Mouse (Mus musculus) natural killer cell, adult 2 months (primary cell): ENCODE results near the gene Cd38.
"Not testable (repeated sequence)": the region's sequence is repeated elsewhere in the genome, so short reads cannot be mapped to it uniquely, and the experiment has no call there.

Source experiments
- DNase-seq, 2 experiments: peaks; one replicate each; pipeline ENCODE4 v3.0.0; 2022; ENCODE audit warnings: low spot score in 2 of 2

Gene Cd38

DNA sequence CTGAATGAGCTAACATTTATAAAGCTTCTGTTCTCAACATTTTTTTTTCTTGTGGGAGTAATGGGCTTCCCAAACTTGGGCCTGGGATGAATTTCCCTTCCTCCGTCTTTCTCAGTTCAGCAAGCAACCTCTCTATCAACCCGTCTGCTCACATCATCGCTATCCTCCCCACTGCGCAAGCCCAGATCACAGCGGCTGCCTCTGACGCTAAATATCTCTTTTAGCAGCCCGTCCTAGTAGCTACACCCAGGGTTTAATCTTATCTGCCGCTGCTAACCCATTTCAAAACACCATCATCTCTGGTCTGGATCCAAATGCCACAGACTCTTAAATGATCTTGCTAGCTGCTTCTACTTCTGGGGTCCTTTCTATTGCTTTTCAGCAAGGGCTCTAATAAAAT, 8.7 kb upstream of the Cd38 start:
- DNase-seq: no peak

DNA sequence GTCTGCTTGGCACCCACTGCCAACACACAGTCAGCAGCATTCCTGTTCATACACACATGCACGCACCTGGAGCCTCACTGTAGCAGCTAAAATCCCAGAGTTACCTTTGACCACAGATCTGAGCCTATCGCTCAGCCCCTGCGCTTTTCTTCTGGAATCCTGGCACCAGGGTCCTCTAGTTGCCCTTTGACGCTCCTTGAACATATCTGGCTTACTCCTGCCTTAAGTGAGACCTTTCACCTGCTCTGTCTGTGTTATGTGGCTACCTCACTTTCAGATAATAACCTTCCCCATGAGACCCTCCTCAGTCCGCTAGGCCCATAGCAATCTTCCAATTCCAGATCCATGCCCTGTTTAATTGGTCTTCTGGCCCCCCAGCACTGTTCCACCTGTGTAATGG, 8.3 kb upstream of the Cd38 start:
- DNase-seq: no peak

DNA sequence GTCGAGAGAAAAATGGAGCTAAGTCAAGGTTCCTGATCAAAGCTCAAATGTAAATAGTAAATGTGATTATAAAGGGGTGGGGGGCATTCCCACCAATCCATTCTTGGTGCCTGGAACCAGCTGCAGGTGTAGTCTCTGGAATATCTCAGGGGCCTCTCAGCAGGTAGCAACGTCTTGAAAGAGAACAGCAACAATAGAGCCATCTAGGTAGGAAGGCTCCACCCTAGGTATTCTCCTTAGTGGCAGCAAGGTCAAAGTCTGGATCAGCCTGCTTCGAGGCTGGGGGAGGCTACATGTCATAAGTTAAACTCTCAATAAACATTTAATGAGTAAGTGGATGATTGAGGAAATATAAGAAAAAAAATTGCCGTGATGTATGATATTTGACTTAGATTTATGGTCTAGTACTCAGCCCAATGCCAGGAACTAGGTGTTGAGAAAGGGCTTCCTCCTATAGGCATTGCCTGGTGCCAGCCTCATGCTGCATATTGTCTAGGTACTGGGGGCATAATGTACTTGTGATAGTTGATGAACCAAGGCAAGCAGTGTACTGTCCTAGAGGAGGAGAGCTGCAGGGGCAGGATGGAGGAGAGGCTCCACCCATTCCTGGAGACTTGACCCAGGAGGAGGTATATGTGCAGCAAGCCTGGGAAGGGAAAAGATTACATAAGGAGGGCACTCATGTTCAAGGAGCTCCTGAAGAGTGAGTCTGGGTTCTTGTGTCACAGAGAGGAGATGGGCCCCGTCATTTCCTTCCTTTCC, 7.5 kb upstream of the Cd38 start:
- DNase-seq: no peak

DNA sequence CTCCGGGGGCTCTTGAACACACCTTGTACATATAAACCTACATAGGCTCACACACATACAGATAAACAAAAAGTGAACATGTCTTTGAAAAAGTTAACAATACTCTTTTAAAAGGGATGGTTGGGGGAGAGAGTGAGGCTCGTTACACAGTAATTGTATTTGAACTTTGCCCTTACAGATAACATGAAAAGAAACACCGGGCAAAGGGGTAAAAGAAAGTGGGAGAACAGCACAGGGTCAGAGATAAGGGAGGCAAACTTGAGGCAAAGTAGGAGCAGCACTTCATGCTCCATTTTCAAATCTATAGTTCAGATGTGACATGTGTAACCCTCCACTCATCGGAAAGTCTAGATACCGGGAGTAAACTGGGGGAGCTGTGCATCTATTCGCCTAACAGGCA, 4.7 kb upstream of the Cd38 start:
- DNase-seq: no peak

DNA sequence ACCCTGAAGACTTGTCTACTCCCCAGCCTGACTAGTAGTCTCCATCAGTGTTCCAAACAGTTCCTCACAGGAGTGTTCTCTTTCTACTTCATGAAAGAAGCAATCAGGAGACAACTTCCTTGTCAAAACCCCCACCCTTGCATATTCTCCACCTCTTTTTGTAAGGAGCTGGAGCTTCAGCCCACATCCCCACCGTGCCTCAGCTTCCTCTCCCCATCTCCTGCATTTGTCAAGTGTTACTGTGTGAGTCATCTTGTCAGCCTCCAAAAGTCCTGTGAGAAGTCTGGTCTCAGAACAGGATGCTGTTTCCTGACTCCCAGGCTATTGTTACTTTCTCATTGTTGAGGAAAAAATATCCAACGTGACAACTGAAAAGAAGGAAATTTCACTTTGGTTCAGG, 3.0 kb upstream of the Cd38 start:
- no peak for DNase-seq

DNA sequence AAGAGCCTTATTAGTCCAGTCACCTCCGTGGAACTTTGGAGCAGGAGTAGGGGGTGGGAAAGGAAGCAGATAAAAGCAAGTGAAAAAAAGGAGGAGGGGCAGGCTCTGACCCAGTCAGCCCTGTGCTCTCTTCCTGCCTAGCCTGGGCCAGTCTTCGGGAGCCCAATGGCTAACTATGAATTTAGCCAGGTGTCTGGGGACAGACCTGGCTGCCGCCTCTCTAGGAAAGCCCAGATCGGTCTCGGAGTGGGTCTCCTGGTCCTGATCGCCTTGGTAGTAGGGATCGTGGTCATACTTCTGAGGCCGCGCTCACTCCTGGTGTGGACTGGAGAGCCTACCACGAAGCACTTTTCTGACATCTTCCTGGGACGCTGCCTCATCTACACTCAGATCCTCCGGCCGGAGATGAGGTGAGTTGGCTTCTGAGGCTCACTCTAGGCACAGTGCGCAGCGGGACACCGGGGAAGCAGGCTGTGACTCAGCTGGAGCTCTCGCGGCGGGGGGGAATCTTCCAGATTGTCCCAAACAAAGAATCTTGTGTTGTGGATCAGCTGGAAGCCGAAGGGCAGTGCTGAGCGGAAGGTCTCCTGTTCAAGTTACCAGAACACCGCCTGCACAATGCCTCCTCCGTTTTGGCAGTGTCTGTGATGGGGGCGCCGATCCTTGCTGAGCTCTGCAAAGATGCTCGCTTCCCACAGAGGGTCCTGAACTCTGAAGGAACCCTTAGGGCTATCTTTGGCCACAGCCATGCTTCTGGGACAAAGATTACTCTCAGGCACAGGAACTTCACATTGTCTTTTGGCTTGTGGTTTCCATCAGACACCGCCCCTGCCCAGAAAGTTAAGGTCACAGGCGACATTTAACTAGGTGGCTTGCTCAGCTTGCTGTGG, 603 bp downstream of the Cd38 start:
- DNase-seq: peak; percentile 19 to 32

DNA sequence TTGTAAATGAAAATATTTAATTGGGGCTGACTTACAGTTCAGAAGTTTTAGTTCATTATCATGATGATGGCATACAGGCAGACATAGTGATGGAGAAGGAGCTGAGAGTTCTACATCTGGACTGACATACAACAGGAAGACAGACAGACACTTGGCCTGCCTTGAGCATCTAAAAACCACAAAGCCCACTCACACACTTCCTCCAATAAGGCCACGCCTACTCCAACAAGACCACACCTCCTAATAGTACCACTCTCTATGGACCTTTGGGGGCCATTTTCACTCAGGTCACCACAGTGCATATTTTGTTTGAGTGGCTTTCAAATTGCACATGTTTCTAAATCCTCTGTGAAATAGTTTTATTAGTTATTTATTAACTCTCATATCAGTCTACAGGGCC, 3.5 kb downstream of the Cd38 start:
- DNase-seq: peak; percentile 23 to 50

DNA sequence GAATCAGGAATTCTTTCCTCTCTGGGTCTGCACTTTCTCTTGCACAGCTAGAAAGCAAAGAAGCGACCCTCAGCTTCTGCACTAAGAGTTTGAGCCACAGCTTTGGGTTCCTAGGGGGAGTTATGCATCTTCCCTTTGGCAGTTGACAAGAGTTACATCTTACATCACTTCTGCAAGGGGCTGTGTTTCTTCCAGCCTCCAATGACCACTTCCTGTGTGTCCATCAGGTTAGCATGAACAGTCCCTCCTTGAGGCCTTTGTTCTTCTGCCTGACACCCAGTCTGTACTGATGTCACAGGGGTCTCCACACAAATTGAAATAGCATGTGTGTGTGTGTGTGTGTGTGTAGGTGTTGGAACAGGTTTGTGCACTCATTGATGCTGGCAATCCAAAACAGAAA, 4.3 kb downstream of the Cd38 start:
- DNase-seq: no peak

DNA sequence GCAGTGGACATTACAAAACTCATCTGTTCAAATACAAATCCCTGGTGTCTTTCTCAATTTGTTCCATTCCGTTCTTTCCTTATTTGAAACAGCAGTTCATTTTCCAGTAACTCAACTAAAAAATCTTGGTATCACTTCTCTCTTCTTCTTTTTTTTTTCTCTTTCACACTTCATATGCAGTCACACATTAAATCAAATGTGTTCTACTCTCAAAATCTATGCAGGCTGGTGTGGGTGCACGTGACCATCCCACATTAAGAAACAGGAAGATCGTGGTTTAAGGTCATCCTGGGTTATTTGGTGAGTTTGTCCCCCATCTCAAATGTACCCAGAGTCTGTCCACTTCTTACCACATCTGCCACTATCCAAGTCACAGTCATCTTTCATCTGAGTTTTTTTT, 13.7 kb downstream of the Cd38 start:
- peak in 1 of 2 experiments; percentile 42 for DNase-seq

DNA sequence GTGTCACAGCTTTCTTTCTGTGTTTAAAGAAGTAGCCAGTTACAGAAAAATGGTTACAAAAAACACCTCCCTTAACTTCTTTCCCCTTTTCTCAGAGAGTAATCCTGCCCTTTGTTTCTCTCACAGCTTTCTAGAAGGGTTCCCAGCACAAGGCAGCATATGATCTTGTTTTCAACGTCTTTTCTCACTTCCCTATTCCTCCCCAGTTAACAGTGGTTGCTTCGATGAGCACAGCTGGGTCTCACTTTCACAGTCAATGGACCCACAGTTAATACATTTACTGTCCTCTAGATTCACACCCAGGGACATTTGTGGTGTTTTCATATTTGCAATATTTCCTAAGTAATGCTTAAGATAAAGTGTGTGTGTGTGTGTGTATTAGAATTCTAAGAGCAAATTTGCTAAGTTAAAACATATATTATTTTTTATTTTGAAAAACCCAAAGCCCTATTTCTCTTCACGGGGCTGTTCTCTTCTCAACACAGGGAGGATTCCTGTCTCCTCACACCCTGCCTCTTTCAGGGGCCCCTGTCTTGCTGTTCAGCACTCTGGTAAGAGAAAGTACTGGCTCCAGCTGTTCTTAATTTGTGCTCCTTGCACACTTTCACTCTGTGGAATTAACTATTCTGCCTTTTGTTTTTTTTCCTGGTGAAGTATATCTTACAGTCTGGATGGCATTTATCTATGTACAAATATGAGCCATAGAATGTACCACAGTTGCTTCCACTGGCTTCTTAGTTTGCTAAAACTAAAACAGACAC, 16.9 kb downstream of the Cd38 start:
- DNase-seq: peak in 1 of 2 experiments; percentile 64

DNA sequence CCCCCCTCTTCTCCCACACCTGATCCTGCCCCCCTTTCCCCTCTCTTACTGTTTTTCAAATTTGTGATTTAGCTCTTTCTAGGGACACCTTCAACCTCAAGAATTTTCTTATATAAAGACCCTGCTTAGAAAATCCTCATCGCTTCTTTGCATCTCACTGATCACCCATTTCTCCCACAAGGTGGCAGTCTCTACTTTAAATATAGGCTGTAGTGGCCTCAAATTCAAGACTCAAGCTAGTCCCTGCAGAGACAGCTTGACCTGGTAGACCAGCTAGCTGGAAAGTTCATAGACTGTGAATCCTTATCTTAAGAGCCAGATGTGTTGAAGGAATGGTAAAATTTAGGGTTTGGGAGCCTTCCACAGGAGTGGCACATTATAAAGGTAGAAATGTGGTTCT, 24.0 kb downstream of the Cd38 start:
- DNase-seq: peak; percentile 22 to 56

DNA sequence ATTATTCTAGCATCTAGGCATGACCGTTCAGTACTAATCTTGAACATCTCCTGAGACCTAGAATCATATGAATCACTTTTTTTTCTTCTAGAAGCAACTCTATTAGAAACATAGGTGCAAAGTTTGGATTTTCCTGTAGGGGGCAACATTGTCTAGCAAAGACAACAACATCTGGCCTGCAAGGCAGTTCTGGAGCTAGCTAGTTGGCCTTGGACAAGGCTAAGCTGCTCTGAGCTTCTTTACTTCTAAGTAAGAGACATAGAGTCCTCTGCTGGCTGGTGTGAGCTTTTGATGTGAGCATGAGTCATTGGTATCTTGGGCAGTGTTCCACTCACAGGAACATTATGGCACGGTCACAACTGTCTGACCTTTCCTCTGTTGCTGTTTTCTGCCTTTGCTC, 25.8 kb downstream of the Cd38 start:
- DNase-seq: peak; percentile 26 to 63

DNA sequence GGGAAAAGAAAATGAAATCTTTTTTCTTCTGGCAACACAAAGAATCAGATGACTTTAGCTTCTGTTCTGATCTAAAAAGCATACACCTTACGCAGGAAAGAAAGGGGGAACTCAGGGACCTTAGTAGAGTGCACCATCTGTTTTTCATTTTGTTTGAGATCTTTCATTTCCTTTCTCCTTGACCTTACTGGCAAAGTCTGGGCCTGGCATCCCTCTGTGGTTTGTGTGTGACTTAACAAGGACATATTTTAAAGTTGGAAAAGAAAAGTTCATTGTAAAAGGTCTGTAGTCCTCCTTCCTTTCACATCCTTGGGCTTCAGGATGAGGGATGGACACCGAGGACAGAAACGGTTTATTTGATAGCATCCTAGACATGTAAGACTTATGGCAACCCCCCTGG, 27.6 kb downstream of the Cd38 start:
- DNase-seq: no peak

DNA sequence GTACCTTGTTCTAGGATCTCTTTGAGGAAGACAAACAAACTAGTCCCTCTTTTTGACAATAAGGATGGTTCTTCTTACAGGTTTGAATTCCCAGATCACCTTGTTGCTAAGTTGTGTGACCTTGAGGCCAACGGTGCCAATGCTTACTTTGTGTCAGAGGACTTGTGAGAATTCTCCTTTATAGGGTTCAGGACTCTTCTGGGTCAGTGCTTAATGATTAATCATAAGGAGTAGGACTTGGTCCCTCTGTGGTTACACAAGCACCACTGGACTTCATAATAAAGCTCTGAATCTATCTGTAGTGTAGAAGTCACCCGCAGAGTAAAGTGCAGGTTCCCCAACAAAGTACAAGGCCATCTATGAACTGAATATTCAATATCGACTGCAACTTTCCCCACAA, 36.3 kb downstream of the Cd38 start:
- DNase-seq: no peak

DNA sequence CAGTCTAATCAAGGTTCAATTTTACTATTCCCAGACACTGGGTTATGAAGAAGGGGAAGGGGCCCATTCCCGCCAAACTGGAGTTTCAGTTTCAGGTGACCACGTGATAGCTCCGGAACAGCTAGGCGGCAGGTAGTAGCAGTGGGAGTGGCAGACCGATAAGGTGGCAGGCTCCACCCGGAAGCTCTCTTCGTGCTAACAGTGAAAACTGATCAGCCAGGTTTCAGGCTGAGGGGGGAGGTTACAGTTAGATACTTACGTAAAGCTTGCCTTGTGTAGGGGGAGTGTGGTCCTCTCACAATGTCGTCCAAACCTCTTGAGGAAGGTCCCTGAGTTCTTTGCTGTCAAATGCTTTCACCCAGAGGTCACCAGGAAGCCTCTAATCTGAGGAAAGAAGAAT, 40.9 kb downstream of the Cd38 start:
- no peak for DNase-seq

DNA sequence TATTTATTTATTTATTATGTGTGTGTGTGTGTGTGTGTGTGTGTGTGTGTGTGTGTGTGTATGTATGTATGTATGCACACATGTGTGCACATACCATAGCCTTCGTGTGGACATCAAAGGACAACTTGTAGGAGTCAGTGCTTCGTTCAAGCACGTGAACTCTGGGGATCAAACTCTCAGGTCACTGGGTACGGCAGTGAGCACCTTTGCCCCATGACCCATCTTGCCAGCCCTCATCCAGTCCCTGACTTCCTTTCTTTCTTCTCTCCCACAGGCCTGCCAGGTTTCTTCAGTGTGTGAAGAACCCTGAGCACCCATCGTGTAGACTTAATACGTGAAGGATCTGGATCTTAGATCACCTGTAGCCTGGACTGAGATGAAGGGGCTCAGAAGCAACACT, 41.7 kb downstream of the Cd38 start:
- DNase-seq: no peak

DNA sequence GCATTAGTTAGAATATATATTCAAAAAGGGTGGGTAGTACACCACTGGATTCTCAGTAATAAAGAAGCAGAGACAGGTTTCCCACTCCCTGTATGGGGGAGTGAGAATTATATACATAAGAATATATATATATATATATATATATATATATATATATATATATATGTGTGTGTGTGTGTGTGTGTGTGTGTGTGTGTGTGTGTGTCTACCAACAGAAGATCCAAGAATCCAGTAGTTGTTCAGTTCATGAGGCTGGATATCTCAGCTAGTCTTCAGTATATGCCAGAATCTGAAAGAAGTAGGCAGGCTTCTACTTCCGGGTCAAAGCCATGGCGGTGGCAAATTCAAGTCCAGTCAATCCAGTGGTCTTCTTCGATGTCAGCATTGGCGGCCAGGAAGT, 44.5 kb downstream of the Cd38 start, which contains the start of gene Gm7879:
TSS of gene Gm7879 (plus strand) at position 301 of the 400 bp plus-strand sequence.
- not testable (repeated sequence) for DNase-seq

DNA sequence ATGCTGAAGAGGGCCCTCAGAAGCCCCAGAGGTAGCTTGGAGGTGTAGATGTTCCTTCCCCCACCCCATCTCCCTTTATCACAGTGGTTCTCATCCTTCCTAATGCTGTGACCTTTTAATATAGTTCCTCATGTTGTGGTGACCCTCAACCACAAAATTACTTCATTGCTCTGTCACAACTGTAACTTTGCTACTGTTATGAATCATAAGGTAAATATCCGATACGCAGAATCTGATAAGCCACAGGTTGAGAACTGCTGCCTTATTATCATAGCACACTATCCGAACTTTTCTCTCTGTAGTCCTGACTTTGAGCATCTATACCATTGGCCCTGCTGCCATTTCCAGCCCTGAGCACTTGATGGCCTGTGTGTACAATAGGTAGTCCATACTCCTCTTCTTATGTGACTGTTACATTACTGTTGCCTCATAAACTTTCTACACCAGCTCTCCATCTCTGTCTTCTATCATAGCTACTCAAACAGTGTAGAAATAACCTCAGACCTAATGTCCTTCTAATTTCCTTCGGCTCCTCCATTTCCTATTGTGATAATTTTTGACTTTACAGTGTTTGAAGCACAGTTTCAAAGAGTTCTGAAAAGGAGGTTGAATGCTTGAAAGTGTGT, 47.0 kb downstream of the Cd38 start:
- DNase-seq: no peak

DNA sequence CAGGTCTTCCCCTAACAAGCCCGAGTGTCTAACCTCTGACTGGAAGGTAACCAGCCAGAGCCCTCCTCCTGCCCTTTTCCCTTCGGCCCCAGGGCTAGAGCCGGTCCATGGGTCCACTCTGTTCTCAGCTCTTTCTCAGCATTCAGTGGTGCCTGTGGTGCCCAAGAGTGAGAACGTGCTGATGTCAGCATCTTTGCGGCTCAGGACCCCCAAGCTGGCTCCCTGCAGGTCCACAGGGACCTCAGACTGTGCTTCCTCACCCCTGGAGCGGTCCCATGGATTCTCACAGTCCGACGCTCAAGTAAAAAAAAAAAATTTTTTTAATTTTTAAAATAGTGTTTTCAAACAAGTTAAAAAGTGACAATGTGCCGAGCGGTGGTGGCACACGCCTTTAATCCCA, 53.5 kb downstream of the Cd38 start:
- DNase-seq: no peak

DNA sequence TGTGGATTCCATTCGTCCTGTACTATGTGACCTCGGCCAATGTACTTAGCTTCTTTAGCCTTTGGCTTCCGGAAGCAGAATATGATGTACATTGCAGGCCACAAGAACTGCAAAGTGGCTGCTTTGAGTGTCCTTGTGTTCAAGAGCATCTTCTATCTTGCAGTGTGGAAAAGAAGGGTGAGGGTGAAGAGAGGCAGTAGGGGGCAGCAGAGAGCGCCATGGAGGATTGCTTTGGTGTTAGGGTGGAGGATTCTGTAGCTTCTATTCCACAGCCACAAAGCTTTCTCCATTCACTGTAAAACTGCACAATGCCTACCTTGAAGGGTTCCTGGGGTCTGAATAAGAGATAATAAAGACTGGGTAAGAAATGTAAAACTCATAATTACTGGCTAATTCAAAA, 55.6 kb downstream of the Cd38 start:
- peak; percentile 35 to 67 for DNase-seq

DNA sequence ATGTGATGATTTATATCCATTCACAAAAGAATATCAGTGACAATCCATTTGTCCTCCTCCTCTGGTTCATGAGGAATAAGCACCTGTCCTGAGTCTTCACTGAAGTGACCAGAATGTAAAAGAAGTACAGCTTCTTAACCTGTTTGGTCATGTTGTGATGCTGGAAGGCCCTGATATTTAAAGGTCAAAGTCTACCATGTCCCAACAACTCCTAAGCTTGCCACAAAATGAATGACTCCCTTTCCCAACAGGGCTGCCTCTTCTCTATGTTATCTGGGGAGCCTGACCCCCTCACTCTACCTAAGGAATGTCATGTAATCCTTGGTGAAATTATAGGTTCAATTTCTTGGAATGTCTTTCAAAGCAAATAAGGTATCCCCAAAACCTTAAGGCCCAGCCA, 59.4 kb downstream of the Cd38 start:
- no peak for DNase-seq

DNA sequence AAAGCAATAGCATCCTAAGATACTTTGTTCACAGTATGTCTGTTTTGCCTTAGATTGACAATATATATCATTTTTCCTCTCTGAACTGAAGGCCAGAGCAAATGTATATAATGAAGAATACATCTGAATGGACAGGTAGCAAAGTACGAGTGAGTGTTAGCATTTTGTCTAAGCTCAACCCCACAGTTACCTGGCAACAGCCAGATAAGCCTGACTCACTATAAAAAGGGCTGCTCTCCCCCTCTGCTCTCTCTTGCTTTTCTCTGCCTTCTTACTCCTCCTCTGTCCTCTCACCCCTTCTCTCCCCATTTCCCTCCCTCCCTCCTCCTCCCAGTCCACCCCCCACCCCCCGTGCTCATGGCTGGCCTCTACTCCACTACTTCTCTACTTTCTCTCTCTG, 64.9 kb downstream of the Cd38 start:
- no peak for DNase-seq
